Mouse (Mus musculus) erythroid progenitor cell, adult 5-6 weeks (primary cell): Measurements from ENCODE around the gene Chchd1. TPM values are rescaled to one million over a fixed set of nuclear protein-coding genes. Genes with fewer than 3 reads are reported as not detected.
A peak's percentile ranks its signal among the peaks of the same experiment; 100 is the strongest.
"Not testable (repeated sequence)": the region's sequence is repeated elsewhere in the genome, so short reads cannot be mapped to it uniquely, and the experiment has no call there.

Experiments
- ATAC-seq: replicated peaks from 2 replicates; pipeline ENCODE4 v1.8.0; 2016; ENCODE audit warnings: moderate number of reproducible peaks, mild to moderate bottlenecking, moderate TSS enrichment, inconsistent platforms; ENCODE audit not compliant: poor library complexity, low FRiP score, severe bottlenecking
- total RNA-seq, 2 experiments: library from RNA; stranded (forward) in 1 of 2; stranded (reverse) in 1 of 2; fragments of 150-400 nt in 1 of 2; fragments of 186-747, 209-891 nt in 1 of 2; gene quantifications; 2 replicates each; pipeline versions ENCODE4 v1.2.3 to v1.2.4; 2015 to 2017; ENCODE audit warnings: low replicate concordance in 2 of 2

The Chchd1 gene
- total RNA-seq, 2 experiments from 2014 or later: 14.1 to 64.1 TPM

- ATAC-seq: no peak
Measured at GRCm38 (mm10) chr14:20682498-20682897, 20.3 kb upstream of the Chchd1 start.

- no peak for ATAC-seq
Measured at GRCm38 (mm10) chr14:20686576-20686975, 16.2 kb upstream of the Chchd1 start.

- ATAC-seq: no peak
Measured at GRCm38 (mm10) chr14:20689009-20689408, 13.8 kb upstream of the Chchd1 start.

- no peak for ATAC-seq
Measured at GRCm38 (mm10) chr14:20691772-20692171, 11.0 kb upstream of the Chchd1 start.

GRCm38 (mm10) chr14:20693589-20694101 lies 9.2 kb upstream of the Chchd1 start:
- no peak for ATAC-seq

GRCm38 (mm10) chr14:20694185-20694883 lies 8.5 kb upstream of the Chchd1 start:
- peak; percentile 32 for ATAC-seq

GRCm38 (mm10) chr14:20694884-20695760 lies 7.7 kb upstream of the Chchd1 start, which contains the start of gene Fut11:
Fut11 (plus strand) TSS chr14:20694968.
- peak; percentile 81 for ATAC-seq

GRCm38 (mm10) chr14:20695761-20696520 lies 6.9 kb upstream of the Chchd1 start:
- ATAC-seq: peak; percentile 13

- ATAC-seq: 0 out of 2 replicates have a peak, but pooled peaks have one; percentile 22
Measured at GRCm38 (mm10) chr14:20696986-20697385, 5.8 kb upstream of the Chchd1 start.

GRCm38 (mm10) chr14:20698515-20698914 lies 4.3 kb upstream of the Chchd1 start:
- ATAC-seq: no peak

GRCm38 (mm10) chr14:20700362-20700761 lies 2.4 kb upstream of the Chchd1 start:
- no peak for ATAC-seq

- no peak for ATAC-seq
Measured at GRCm38 (mm10) chr14:20701554-20701953, 1.3 kb upstream of the Chchd1 start.

- no peak for ATAC-seq
Measured at GRCm38 (mm10) chr14:20702096-20702740, 588 bp upstream of the Chchd1 start.

- not testable (repeated sequence) for ATAC-seq
Measured at GRCm38 (mm10) chr14:20703461-20703860, 655 bp downstream of the Chchd1 start.

- peak; percentile 89 for ATAC-seq
Measured at GRCm38 (mm10) chr14:20707201-20708190, 4.7 kb downstream of the Chchd1 start, which contains the start of gene Zswim8. Zswim8 (plus strand) TSS chr14:20707552.

GRCm38 (mm10) chr14:20708239-20708638 lies 5.4 kb downstream of the Chchd1 start:
- no peak for ATAC-seq

- ATAC-seq: no peak
Measured at GRCm38 (mm10) chr14:20713832-20714231, 11.0 kb downstream of the Chchd1 start.

GRCm38 (mm10) chr14:20718443-20718842 lies 15.6 kb downstream of the Chchd1 start:
- no peak for ATAC-seq
